Mouse (Mus musculus): ENCODE measurements at regions not wholly inside any gene's neighbourhood (a gene's known extent, or its start where the extent isn't known, plus 50 kb on each side); places are given as distances from the start of the nearest gene placed in this dataset.

DNA sequence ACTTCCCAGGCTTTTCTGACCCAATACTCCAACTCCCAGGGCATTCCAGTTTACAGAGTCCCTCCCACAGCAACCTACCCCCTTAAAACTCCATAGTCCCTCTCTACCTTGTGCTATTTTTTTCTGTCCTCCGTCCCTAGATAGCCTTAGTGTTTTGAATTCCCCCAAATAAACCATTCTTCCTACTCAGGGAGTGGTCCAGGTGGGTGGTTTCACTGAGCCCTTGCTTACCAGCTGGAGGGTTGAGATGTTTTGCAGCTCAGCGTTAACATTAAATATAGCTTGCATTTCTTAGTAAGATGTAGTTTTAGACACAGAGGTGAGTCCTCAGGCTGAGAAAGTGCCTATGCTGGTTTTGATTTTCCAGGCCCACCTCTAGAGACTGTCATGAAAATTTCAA, 313.0 kb downstream of the Bmper start:
- DNase-seq (ENCODE audit: low spot score in 2 of 2), result no peak

GRCm38 (mm10) chr9:23538051-23538450, 315.2 kb downstream of the Bmper start:
- no peak for DNase-seq (ENCODE audit: low spot score in 2 of 2)

GRCm38 (mm10) chr9:23551692-23552091, 328.8 kb downstream of the Bmper start:
- DNase-seq (ENCODE audit: low spot score in 2 of 2), result no peak

DNA sequence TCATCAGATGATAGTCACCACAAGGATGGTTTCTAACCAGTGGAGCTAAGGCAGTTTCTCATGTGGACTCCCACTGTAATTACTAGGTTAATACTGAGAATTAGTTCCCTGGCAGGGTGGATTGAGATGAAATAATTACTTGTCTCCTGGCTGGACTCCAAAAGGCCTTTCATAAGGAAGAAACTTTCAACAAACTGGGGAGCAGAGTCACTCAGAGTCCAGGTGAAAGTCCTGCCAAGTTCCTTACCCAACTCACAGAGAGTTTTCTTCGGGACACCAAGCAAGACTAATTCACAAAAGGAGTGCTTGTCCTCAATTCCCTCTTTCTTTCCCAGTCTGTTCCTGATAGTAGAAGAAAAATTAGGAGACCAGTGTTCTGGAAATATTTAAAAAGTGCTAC, 330.9 kb downstream of the Bmper start:
- no peak for DNase-seq (ENCODE audit: low spot score in 2 of 2)

DNA sequence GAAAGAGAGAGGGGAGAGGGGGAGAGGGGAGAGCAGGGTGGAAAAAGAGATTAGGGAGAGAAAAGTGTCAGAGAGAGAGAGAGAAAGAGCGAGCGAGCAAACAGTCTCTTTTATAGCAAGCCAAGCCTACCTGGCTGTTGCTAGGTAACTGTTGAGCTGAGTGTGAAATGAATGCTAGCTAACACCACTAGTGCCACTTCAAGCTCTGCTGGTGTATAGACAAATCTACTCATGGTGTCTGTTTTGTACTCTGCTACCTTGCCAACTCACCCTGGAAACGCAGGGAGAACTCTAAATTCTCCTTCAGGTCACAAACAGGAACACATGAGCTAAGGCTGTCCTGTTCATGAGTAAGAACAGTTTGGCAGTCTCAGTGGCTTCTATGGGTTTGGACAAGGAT, 334.7 kb downstream of the Bmper start:
- no peak for DNase-seq (ENCODE audit: low spot score in 2 of 2)

DNA sequence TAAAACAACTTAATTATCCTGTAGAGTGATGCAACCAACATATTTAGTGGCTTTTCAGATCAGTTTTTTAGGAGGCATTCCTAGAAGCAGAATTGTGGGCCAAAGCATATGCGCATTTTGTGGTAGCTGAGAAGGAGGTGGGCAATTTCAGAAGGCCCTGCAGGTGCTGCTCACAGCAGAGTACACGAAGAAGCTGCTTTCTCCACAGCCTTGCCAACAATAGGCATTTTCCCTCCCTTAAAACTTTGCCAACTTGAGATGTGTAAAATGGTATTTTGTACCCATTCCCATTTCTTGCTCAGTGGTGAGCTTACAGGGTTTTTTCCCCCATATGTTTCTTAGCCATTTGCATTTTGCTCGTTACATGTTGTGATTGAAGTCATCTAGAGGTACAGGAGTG, 339.0 kb downstream of the Bmper start:
- no peak for DNase-seq (ENCODE audit: low spot score in 2 of 2)

GRCm38 (mm10) chr9:23567081-23567480, 344.2 kb downstream of the Bmper start:
- no peak for DNase-seq (ENCODE audit: low spot score in 2 of 2)

DNA sequence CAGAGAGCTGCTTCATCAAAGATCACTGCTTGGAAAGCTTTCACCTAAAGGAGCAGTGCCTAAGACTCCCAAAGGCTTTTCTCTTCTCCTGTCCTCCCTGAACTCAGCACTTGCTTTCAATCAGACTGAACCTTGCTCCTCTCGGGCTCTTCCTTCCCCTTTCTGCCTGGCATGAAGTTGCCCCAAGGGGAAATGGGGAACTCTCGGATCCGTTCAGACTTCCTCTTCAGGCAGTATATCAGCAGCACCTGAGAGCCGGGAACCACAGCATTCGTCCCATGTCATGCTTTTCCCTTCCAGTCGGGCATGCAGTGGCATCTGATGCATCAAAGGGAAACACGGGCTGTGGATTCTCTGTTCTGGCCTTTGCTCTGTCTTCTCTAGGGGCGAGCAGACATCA, 347.3 kb downstream of the Bmper start:
- peak; percentile 1 to 17 for DNase-seq (ENCODE audit: low spot score in 2 of 2)

- no peak for DNase-seq (ENCODE audit: low spot score in 2 of 2)
Measured at GRCm38 (mm10) chr9:23576314-23576713, 353.4 kb downstream of the Bmper start.

GRCm38 (mm10) chr9:23580155-23580554, 357.3 kb downstream of the Bmper start:
- DNase-seq (ENCODE audit: low spot score in 2 of 2), result no peak

DNA sequence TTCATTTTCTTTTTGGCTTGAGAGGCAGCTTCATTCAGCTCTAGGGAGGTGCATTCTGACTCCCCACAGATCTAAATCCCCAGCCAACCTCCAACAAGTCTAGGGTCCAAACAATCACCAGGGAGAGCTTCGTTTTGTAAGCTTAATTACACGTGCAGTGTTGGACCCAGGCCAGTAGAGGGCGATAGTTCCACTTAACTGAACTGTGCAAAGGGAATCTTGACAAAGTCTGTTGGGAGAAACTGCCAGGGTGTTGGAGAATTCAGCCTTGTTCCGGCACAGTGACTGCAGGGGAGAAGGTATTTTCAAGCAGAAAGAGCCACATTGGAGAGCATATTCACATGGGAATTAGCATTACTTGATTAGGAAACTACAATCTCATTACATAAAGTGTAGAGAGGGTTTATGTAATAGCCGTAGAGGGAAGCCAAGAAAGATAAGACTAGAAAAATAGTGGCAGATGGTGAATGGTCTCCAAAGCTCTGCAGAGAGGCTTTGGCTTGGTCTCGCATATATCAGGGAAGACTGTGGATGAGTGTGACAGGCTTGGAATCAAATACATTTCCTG, 358.2 kb downstream of the Bmper start:
- DNase-seq (ENCODE audit: low spot score in 2 of 2), result peak; percentile 1 to 21

GRCm38 (mm10) chr9:23584561-23584960, 361.7 kb downstream of the Bmper start:
- DNase-seq (ENCODE audit: low spot score in 2 of 2), result no peak

- DNase-seq (ENCODE audit: low spot score in 2 of 2), result no peak
Measured at GRCm38 (mm10) chr9:23589024-23589423, 366.1 kb downstream of the Bmper start.

- no peak for DNase-seq (ENCODE audit: low spot score in 2 of 2)
Measured at GRCm38 (mm10) chr9:23591906-23592305, 369.0 kb downstream of the Bmper start.

- DNase-seq (ENCODE audit: low spot score in 2 of 2), result no peak
Measured at GRCm38 (mm10) chr9:23600623-23601022, 377.7 kb downstream of the Bmper start.
